Comparison of ENCODE assay signal across 10 mouse cellular contexts in the genomic region with DNA sequence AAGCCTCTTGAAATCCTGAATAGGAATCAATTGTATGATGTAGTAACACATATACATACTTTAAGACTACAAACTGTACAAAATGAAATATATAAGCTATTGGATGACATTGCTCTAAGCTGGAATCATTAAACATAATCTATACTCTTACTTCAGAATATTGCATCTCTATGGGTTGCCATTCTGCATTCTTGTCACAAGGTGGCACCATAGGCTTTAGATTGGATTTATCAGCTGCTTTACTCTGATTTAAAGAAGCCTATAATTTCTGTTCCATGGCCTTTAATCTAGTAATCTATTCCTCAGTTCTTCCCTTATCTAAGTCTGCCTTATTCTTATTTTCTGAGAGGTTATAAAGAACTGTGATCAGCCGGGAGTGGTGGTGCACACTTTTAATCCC. TPM values are rescaled to one million over a fixed set of nuclear protein-coding genes. Genes with fewer than 3 reads are reported as not detected.
DNase-seq lines count a peak whose midpoint lies in the region; ATAC-seq and TF ChIP-seq lines count a peak whose summit lies in the region.
"Had no signal": no experiment of that assay in that cellular context is flagged by ENCODE, and none has a peak within 500 bp of the region (broad histone marks: within the 10 kb centered on the region; RNA-seq: fewer than 3 reads in every experiment).

No protein-coding gene starts in this region.

- H3K36me3 ChIP-seq in intestine, postnatal 0 days (ENCODE audit: control insufficient read depth, insufficient read depth), result no peaks in the 10 kb centered on the region
- no peaks in the 10 kb centered on the region for H3K36me3 ChIP-seq in intestine, embryonic 15.5 days
- no peaks in the 10 kb centered on the region for H3K36me3 ChIP-seq in MEL (ENCODE audit: control insufficient read depth in 1 of 2, insufficient read depth in 2 of 2, low read length in 2 of 2)
- H3K36me3 ChIP-seq in midbrain, embryonic 10.5 days, result no peaks in the 10 kb centered on the region
- H3K36me3 ChIP-seq: hindbrain, embryonic 13.5 days; limb, embryonic 15.5 days had no signal

- no peak for TF ChIP-seq POLR2A in MEL (IDR thresholded peaks at IDR 0.05; ENCODE audit: control insufficient read depth in 1 of 2, insufficient read depth in 1 of 2, low read depth in 1 of 2, low read length in 2 of 2, poor library complexity in 1 of 2)

- H3K79me2 ChIP-seq in MEL (ENCODE audit: control insufficient read depth, insufficient read depth, low read length, poor library complexity), result no peaks in the 10 kb centered on the region

- H3K4me1 ChIP-seq in intestine, postnatal 0 days (replicated peaks; ENCODE audit: control insufficient read depth, insufficient read depth, low read length), result no peaks in the 10 kb centered on the region
- no peaks in the 10 kb centered on the region for H3K4me1 ChIP-seq in intestine, embryonic 15.5 days (replicated peaks)
- no peaks in the 10 kb centered on the region for H3K4me1 ChIP-seq in MEL (ENCODE audit: control insufficient read depth in 1 of 2, insufficient read depth in 2 of 2, low read length in 2 of 2)
- H3K4me1 ChIP-seq in midbrain, embryonic 10.5 days, result peaks cover 4% of the 10 kb centered on the region
- H3K4me1 ChIP-seq: hindbrain, embryonic 13.5 days had no signal

- H3K4me3 ChIP-seq in intestine, postnatal 0 days (ENCODE audit: low read depth, low read length), result no peak overlapping the region
- H3K4me3 ChIP-seq in intestine, embryonic 15.5 days (replicated peaks), result no peak overlapping the region
- H3K4me3 ChIP-seq in MEL (ENCODE audit: control insufficient read depth in 1 of 2, insufficient read depth in 1 of 2, low read depth in 2 of 2, low read length in 2 of 2), result no peak overlapping the region
- H3K4me3 ChIP-seq in midbrain, embryonic 10.5 days, result no peak overlapping the region
- H3K4me3 ChIP-seq: hindbrain, embryonic 13.5 days; limb, embryonic 15.5 days had no signal

- no peaks in the 10 kb centered on the region for H3K27me3 ChIP-seq in intestine, postnatal 0 days (replicated peaks; ENCODE audit: control insufficient read depth, insufficient read depth, low read length)
- no peaks in the 10 kb centered on the region for H3K27me3 ChIP-seq in intestine, embryonic 15.5 days (replicated peaks)
- no peaks in the 10 kb centered on the region for H3K27me3 ChIP-seq in MEL (ENCODE audit: control insufficient read depth in 1 of 2, insufficient read depth in 2 of 2, low read length in 2 of 2)
- no peaks in the 10 kb centered on the region for H3K27me3 ChIP-seq in midbrain, embryonic 10.5 days (ENCODE audit: low read depth, poor library complexity, severe bottlenecking)
- H3K27me3 ChIP-seq: hindbrain, embryonic 13.5 days; limb, embryonic 15.5 days had no signal

- ATAC-seq in intestine, postnatal 0 days, result no peak
- no peak for ATAC-seq in intestine, embryonic 15.5 days
- no peak for ATAC-seq in megakaryocyte-erythroid progenitor cell, adult 5-6 weeks (replicated peaks; ENCODE audit: low FRiP score, low TSS enrichment, poor library complexity, severe bottlenecking)

- no peak overlapping the region for H3K27ac ChIP-seq in intestine, postnatal 0 days (ENCODE audit: low read depth, low read length)
- no peak overlapping the region for H3K27ac ChIP-seq in intestine, embryonic 15.5 days
- H3K27ac ChIP-seq in MEL (ENCODE audit: control insufficient read depth, low read depth, low read length), result no peak overlapping the region
- H3K27ac ChIP-seq in midbrain, embryonic 10.5 days (replicated peaks), result no peak overlapping the region
- H3K27ac ChIP-seq: hindbrain, embryonic 13.5 days; limb, embryonic 15.5 days had no signal

- DNase-seq in A20 (ENCODE audit: low read depth, low spot score) (peak; percentile 55), MEL (ENCODE audit: low read depth, low spot score) (peak; percentile 77)
- peak; percentile 26 to 35 for DNase-seq in kidney, postnatal 4 days
- no peak for DNase-seq in midbrain, embryonic 10.5 days (ENCODE audit: low spot score)
- no peak for DNase-seq in frontal cortex, postnatal 14 days (ENCODE audit: low spot score in 2 of 2)

- no peaks in the 10 kb centered on the region for H3K9me3 ChIP-seq in intestine, postnatal 0 days (ENCODE audit: control insufficient read depth)
- H3K9me3 ChIP-seq in intestine, embryonic 15.5 days, result no peaks in the 10 kb centered on the region
- no peaks in the 10 kb centered on the region for H3K9me3 ChIP-seq in MEL (replicated peaks; ENCODE audit: insufficient read depth, low read length)
- H3K9me3 ChIP-seq in midbrain, embryonic 10.5 days (replicated peaks), result no peaks in the 10 kb centered on the region; the same call in 1 of the 2 replicates
- H3K9me3 ChIP-seq: hindbrain, embryonic 13.5 days; limb, embryonic 15.5 days had no signal

- no peak overlapping the region for H3K4me2 ChIP-seq in intestine, postnatal 0 days (replicated peaks; ENCODE audit: low read depth)
- H3K4me2 ChIP-seq in intestine, embryonic 15.5 days (replicated peaks), result no peak overlapping the region
- H3K4me2 ChIP-seq: hindbrain, embryonic 13.5 days; limb, embryonic 15.5 days had no signal

- TF ChIP-seq RAD21 in MEL (IDR thresholded peaks at IDR 0.05; ENCODE audit: low read depth, low read length), result peak; percentile 100

- no peak overlapping the region for H3K9ac ChIP-seq in intestine, postnatal 0 days (ENCODE audit: low read depth, low read length)
- no peak overlapping the region for H3K9ac ChIP-seq in intestine, embryonic 15.5 days
- H3K9ac ChIP-seq in MEL (ENCODE audit: control insufficient read depth, low read depth, low read length, poor library complexity, severe bottlenecking), result no peak overlapping the region
- H3K9ac ChIP-seq: hindbrain, embryonic 13.5 days; limb, embryonic 15.5 days had no signal

- WGBS in intestine, postnatal 0 days, result 89% methylated on average over 1 of the region's 1 CpGs
- WGBS in intestine, embryonic 15.5 days, result 91% methylated on average over 1 of the region's 1 CpGs
- 90% methylated on average over 1 of the region's 1 CpGs for WGBS in midbrain, embryonic 10.5 days

- peak; percentile 60 for TF ChIP-seq CTCF in intestine, postnatal 0 days (IDR thresholded peaks at IDR 0.05; ENCODE audit: low read depth)
- TF ChIP-seq CTCF in MEL (IDR thresholded peaks at IDR 0.05 in 2 of 3, conservative IDR thresholded peaks at IDR 0.05 in 1 of 3; ENCODE audit: control insufficient read depth in 1 of 3, insufficient read depth in 1 of 3, low read depth in 2 of 3, low read length in 3 of 3, poor library complexity in 1 of 3, severe bottlenecking in 1 of 3), result peak in 2 of 3 experiments; percentile 64 to 97; a peak in 5 of 6 replicates

- TF ChIP-seq EP300 in MEL (IDR thresholded peaks at IDR 0.05; ENCODE audit: low read depth in 1 of 2, low read length in 2 of 2), result no peak

TF ChIP-seq in MEL, 35 proteins besides CTCF, POLR2A, EP300 and RAD21:
- TF ChIP-seq MAX (IDR thresholded peaks at IDR 0.05; ENCODE audit: low read length) (no peak), ZC3H11A (IDR thresholded peaks at IDR 0.05; ENCODE audit: low read depth, low read length) (peak; percentile 97), TAL1 (IDR thresholded peaks at IDR 0.05; ENCODE audit: low read length) (no peak), POLR2AphosphoS5 (IDR thresholded peaks at IDR 0.05; ENCODE audit: borderline replicate concordance, low read depth, low read length) (no peak), SMC3 (IDR thresholded peaks at IDR 0.05; ENCODE audit: low read depth, low read length) (peak; percentile 90), SIN3A (IDR thresholded peaks at IDR 0.05; ENCODE audit: low read length) (0 out of 2 replicates have a peak, but pooled peaks have one; percentile 41), MYB (IDR thresholded peaks at IDR 0.05; ENCODE audit: low read depth, low read length) (no peak), USF1 (IDR thresholded peaks at IDR 0.05; ENCODE audit: low read depth, low read length) (no peak), BHLHE40 (IDR thresholded peaks at IDR 0.05; ENCODE audit: borderline replicate concordance, low read depth, low read length) (peak; percentile 20; the same call in 1 of the 2 replicates), POLR2AphosphoS2 (IDR thresholded peaks at IDR 0.05; ENCODE audit: low read length) (no peak), GATA1 (IDR thresholded peaks at IDR 0.05; ENCODE audit: low read depth, low read length) (peak; percentile 57), HCFC1 (IDR thresholded peaks at IDR 0.05; ENCODE audit: low read depth, low read length) (no peak), MAFK (IDR thresholded peaks at IDR 0.05; ENCODE audit: borderline replicate concordance, low read depth, low read length) (no peak), TBP (IDR thresholded peaks at IDR 0.05; ENCODE audit: low read depth, low read length) (no peak), ZNF384 (IDR thresholded peaks at IDR 0.05; ENCODE audit: low read depth, low read length) (peak; percentile 18; the same call in 1 of the 2 replicates), CHD1 (IDR thresholded peaks at IDR 0.05; ENCODE audit: low read depth, low read length) (no peak), UBTF (IDR thresholded peaks at IDR 0.05; ENCODE audit: borderline replicate concordance, insufficient read depth, low read depth, low read length) (no peak), RCOR1 (IDR thresholded peaks at IDR 0.05; ENCODE audit: low read depth, low read length) (peak; percentile 90), MYC (IDR thresholded peaks at IDR 0.05; ENCODE audit: low read depth, low read length) (no peak)

RNA-seq across cellular contexts. Expression of a gene that starts 18.7 kb away (rescaled TPM):
- 365 and 373 TPM in 2 replicates for polyA plus RNA-seq in intestine, postnatal 0 days (2015; fragmentation: Nextera tagmentation; extraction: Ambion mirVana)
- 735 and 846 TPM in 2 replicates for polyA plus RNA-seq in intestine, embryonic 15.5 days (2015; fragmentation: Nextera tagmentation; extraction: Ambion mirVana)
- 303 and 356 TPM in 2 replicates for total RNA-seq in MEL (2012; rRNA removed)
- polyA plus RNA-seq in MEL (2012; ENCODE audit: insufficient read depth in 1 of 2, insufficient read length in 2 of 2, low read depth in 1 of 2, low replicate concordance in 2 of 2, missing spikeins in 1 of 2), result 100 to 1,000 TPM; 755 to 855 TPM
- 1,400 and 1,401 TPM in 2 replicates for polyA plus RNA-seq in midbrain, embryonic 10.5 days (2016; fragmentation: Nextera tagmentation; extraction: Ambion mirVana)
- total RNA-seq in megakaryocyte-erythroid progenitor cell, adult 5-6 weeks (2014; fragmentation: Nextera tagmentation), result 346 and 395 TPM in 2 replicates
- 314 and 400 TPM in 2 replicates for total RNA-seq in megakaryocyte-erythroid progenitor cell, adult 5-6 weeks (2017)

RNA-seq across cellular contexts. Expression of a gene that starts 34.9 kb away (rescaled TPM):
- 64.8 and 64.9 TPM in 2 replicates for polyA plus RNA-seq in intestine, postnatal 0 days (2015; fragmentation: Nextera tagmentation; extraction: Ambion mirVana)
- 105 and 109 TPM in 2 replicates for polyA plus RNA-seq in intestine, embryonic 15.5 days (2015; fragmentation: Nextera tagmentation; extraction: Ambion mirVana)
- total RNA-seq in MEL (2012; rRNA removed), result 68.0 and 68.4 TPM in 2 replicates
- 10 to 100 TPM; 33.8 to 66.2 TPM for polyA plus RNA-seq in MEL (2012; ENCODE audit: insufficient read depth in 1 of 2, insufficient read length in 2 of 2, low read depth in 1 of 2, low replicate concordance in 2 of 2, missing spikeins in 1 of 2)
- polyA plus RNA-seq in midbrain, embryonic 10.5 days (2016; fragmentation: Nextera tagmentation; extraction: Ambion mirVana), result 127 and 133 TPM in 2 replicates
- 33.0 and 38.5 TPM in 2 replicates for total RNA-seq in megakaryocyte-erythroid progenitor cell, adult 5-6 weeks (2014; fragmentation: Nextera tagmentation)
- 29.5 and 39.8 TPM in 2 replicates for total RNA-seq in megakaryocyte-erythroid progenitor cell, adult 5-6 weeks (2017)

Comparison
In these comparisons a context has a peak if more than half of its experiments do, and no peak if none do; other contexts are left out.
1. DNase-seq: peak in A20 (single experiment), MEL (single experiment) and kidney, postnatal 4 days (2 of 2); none in midbrain, embryonic 10.5 days (single experiment) and frontal cortex, postnatal 14 days (0 of 2).